Comparison of ENCODE assay signal across 7 mouse cellular contexts in the genomic region with DNA sequence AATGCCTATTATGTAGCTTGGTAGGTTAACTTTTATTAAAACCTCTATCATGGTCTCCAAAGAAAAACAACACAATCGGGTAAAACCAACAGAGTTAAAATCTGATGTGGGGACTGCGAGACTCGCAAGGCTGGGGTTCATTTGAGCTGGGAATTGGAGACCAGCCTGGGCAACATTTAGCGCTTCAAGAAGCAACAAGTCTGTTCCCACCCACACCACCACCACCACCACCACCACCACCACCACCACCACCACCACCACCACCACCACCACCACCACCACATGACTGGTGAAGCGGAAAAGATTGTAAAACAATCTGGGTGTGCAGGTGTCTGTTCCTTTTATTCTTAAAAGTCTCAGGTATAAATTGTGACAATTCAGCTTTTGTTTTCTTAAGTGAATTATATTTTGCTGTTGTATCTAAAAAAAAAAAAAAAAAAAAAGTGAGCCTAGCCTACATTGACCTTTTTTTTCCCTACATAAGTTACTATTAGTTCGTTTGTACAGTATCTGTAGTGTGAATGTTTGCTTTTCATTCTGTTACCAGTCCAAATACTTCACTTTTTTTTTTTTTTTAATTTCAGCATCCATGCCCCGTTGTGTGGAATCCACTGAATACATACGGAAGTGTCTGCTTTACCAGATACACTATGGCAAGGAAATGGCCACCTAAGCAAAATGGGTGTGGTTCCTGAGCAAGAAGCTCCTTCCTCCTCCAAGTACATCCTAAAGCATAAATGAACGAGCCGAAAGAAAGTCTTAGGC. TPM values are rescaled to one million over a fixed set of nuclear protein-coding genes. Genes with fewer than 3 reads are reported as not detected.
DNase-seq lines count a peak whose midpoint lies in the region; ATAC-seq and TF ChIP-seq lines count a peak whose summit lies in the region.

No protein-coding gene starts in this region.

- H3K9ac ChIP-seq in forebrain, postnatal 0 days = peak overlapping the region; percentile 64
- H3K9ac ChIP-seq in liver, embryonic 13.5 days = peak overlapping the region; percentile 75
- no peak overlapping the region; the same call in 1 of the 2 replicates for H3K9ac ChIP-seq in stomach, postnatal 0 days (ENCODE audit: low read length)

- WGBS in forebrain, postnatal 0 days = 49% methylated on average over 10 of the region's 10 CpGs
- WGBS in liver, embryonic 13.5 days (ENCODE audit: insufficient replicate concordance) = 47% methylated on average over 10 of the region's 10 CpGs
- WGBS in stomach, postnatal 0 days = 39% methylated on average over 10 of the region's 10 CpGs

- H3K4me3 ChIP-seq in megakaryocyte, embryonic 14.5 days (replicated peaks) = peak overlapping the region; percentile 99
- peak overlapping the region; percentile 59 for H3K4me3 ChIP-seq in forebrain, postnatal 0 days (ENCODE audit: low read depth, low read length)
- peak overlapping the region; percentile 73 for H3K4me3 ChIP-seq in liver, embryonic 13.5 days (replicated peaks)
- peak overlapping the region; percentile 65; the same call in 1 of the 2 replicates for H3K4me3 ChIP-seq in stomach, postnatal 0 days (ENCODE audit: low read depth, low read length)

- H3K4me2 ChIP-seq in forebrain, postnatal 0 days (ENCODE audit: low read depth) = peak overlapping the region; percentile 88
- H3K4me2 ChIP-seq in liver, embryonic 13.5 days = peak overlapping the region; percentile 96
- H3K4me2 ChIP-seq in stomach, postnatal 0 days (replicated peaks; ENCODE audit: low read depth) = peak overlapping the region; percentile 87

- DNase-seq in forebrain, postnatal 0 days = no peak
- no peak for DNase-seq in liver, embryonic 13.5 days
- DNase-seq in stomach, postnatal 0 days (ENCODE audit: low spot score) = no peak
- DNase-seq in spleen, adult 12 weeks (ENCODE audit: low spot score) = no peak
- no peak for DNase-seq in adipocyte (ENCODE audit: low spot score)

- TF ChIP-seq EP300 in stomach, postnatal 0 days (optimal IDR thresholded peaks at IDR 0.05) = no peak

- H3K36me3 ChIP-seq in megakaryocyte, embryonic 14.5 days (replicated peaks; ENCODE audit: low read length) = peaks cover 42% of the 10 kb centered on the region
- H3K36me3 ChIP-seq in forebrain, postnatal 0 days (ENCODE audit: insufficient read depth) = peaks cover 13% of the 10 kb centered on the region
- peaks cover 18% of the 10 kb centered on the region for H3K36me3 ChIP-seq in liver, embryonic 13.5 days
- H3K36me3 ChIP-seq in stomach, postnatal 0 days (ENCODE audit: control insufficient read depth, insufficient read depth, low read length) = peaks cover 9% of the 10 kb centered on the region; the same call in 1 of the 2 replicates

- H3K4me1 ChIP-seq in megakaryocyte, embryonic 14.5 days = peaks cover 53% of the 10 kb centered on the region
- no peaks in the 10 kb centered on the region for H3K4me1 ChIP-seq in forebrain, postnatal 0 days (ENCODE audit: insufficient read depth)
- peaks cover 49% of the 10 kb centered on the region for H3K4me1 ChIP-seq in liver, embryonic 13.5 days (replicated peaks)
- no peaks in the 10 kb centered on the region for H3K4me1 ChIP-seq in stomach, postnatal 0 days (replicated peaks; ENCODE audit: control insufficient read depth, insufficient read depth)

- no peaks in the 10 kb centered on the region for H3K9me3 ChIP-seq in megakaryocyte, embryonic 14.5 days
- H3K9me3 ChIP-seq in forebrain, postnatal 0 days (ENCODE audit: low read length) = no peaks in the 10 kb centered on the region
- no peaks in the 10 kb centered on the region for H3K9me3 ChIP-seq in liver, embryonic 13.5 days (replicated peaks)
- no peaks in the 10 kb centered on the region for H3K9me3 ChIP-seq in stomach, postnatal 0 days (ENCODE audit: control insufficient read depth, low read length)

- ATAC-seq in megakaryocyte, adult 5-6 weeks (ENCODE audit: poor library complexity, severe bottlenecking) = no peak
- ATAC-seq in forebrain, postnatal 0 days = no peak
- ATAC-seq in liver, embryonic 13.5 days (ENCODE audit: low read depth) = no peak
- ATAC-seq in stomach, postnatal 0 days (ENCODE audit: low FRiP score, low TSS enrichment) = no peak

- peak overlapping the region; percentile 67 for H3K27ac ChIP-seq in forebrain, postnatal 0 days (ENCODE audit: low read depth, low read length)
- peak overlapping the region; percentile 34 for H3K27ac ChIP-seq in liver, embryonic 13.5 days
- H3K27ac ChIP-seq in stomach, postnatal 0 days (replicated peaks) = no peak overlapping the region

- no peak for TF ChIP-seq CTCF in forebrain, postnatal 0 days (IDR thresholded peaks at IDR 0.05; ENCODE audit: low read depth)
- no peak for TF ChIP-seq CTCF in stomach, postnatal 0 days (IDR thresholded peaks at IDR 0.05; ENCODE audit: low read depth)

- H3K27me3 ChIP-seq in megakaryocyte, embryonic 14.5 days (replicated peaks) = peaks cover 2% of the 10 kb centered on the region
- no peaks in the 10 kb centered on the region for H3K27me3 ChIP-seq in forebrain, postnatal 0 days (ENCODE audit: insufficient read depth, low read length)
- H3K27me3 ChIP-seq in liver, embryonic 13.5 days = no peaks in the 10 kb centered on the region
- no peaks in the 10 kb centered on the region for H3K27me3 ChIP-seq in stomach, postnatal 0 days (ENCODE audit: control insufficient read depth, insufficient read depth, low read length)

RNA-seq across cellular contexts. Expression of gene Ropn1l, which starts 0.7 kb away (rescaled TPM):
- polyA plus RNA-seq in megakaryocyte, embryonic 14.5 days (2012; ENCODE audit: insufficient read depth, low replicate concordance) = 6.7 TPM in 1 of 2 replicates, not detected in the other
- total RNA-seq in megakaryocyte, adult 5-6 weeks (2015) = 1.3 and 1.4 TPM in 2 replicates
- total RNA-seq in megakaryocyte, adult 5-6 weeks (2017) = 1.2 and 1.5 TPM in 2 replicates
- 1.2 and 2.1 TPM in 2 replicates for total RNA-seq in forebrain, postnatal 0 days (2014; rRNA removed)
- 2.1 and 3.1 TPM in 2 replicates for polyA plus RNA-seq in forebrain, postnatal 0 days (2015; fragmentation: Nextera tagmentation; extraction: Ambion mirVana)
- 2.1 and 2.3 TPM in 2 replicates for polyA plus RNA-seq in liver, embryonic 13.5 days (2015; fragmentation: Nextera tagmentation; extraction: Ambion mirVana)
- polyA plus RNA-seq in stomach, postnatal 0 days (2015; fragmentation: Nextera tagmentation; extraction: Ambion mirVana) = 1.4 and 1.8 TPM in 2 replicates
